Mouse (Mus musculus): ENCODE results near the gene Psma4. TPM values are rescaled to one million over a fixed set of nuclear protein-coding genes. Genes with fewer than 3 reads are reported as not detected.

Psma4 gene
- total and polyA plus RNA-seq, 3 experiments: 264 to 662 (median 407) TPM

- Histone ChIP-seq H3K36me3 (replicated peaks in 1 of 2; ENCODE audit: control insufficient read depth in 1 of 2, insufficient read depth in 1 of 2, low read length in 1 of 2) (peaks cover 18 to 67% of the 10 kb centered on the region in 2 experiments), H3K4me2 (ENCODE audit: insufficient read depth, low read depth, poor library complexity, severe bottlenecking) (no peak overlapping the region), H3K27ac (ENCODE audit: insufficient read depth, low read depth) (no peak overlapping the region), H3K79me2 (replicated peaks; ENCODE audit: control insufficient read depth, extremely low read depth, insufficient read depth, poor library complexity, severe bottlenecking) (no peaks in the 10 kb centered on the region), H3K4me1 (ENCODE audit: control insufficient read depth in 1 of 2, insufficient read depth in 2 of 2) (no peaks in the 10 kb centered on the region), H3K9me3 (replicated peaks; ENCODE audit: low read length) (no peaks in the 10 kb centered on the region), H3K4me3 (replicated peaks in 1 of 3; ENCODE audit: low read depth in 2 of 3, low read length in 2 of 3, poor library complexity in 1 of 3) (no peak overlapping the region), H3K27me3 (replicated peaks) (no peaks in the 10 kb centered on the region), H3K9ac (ENCODE audit: insufficient read depth, low read depth) (no peak overlapping the region)
- in situ Hi-C loops (cut with MboI; ENCODE audit: low pct_ligation_motif_present, low pct_unique_long_range_greater_than_20kb, low sequenced_read_pairs): no loop called here
- TF ChIP-seq UBTF (IDR thresholded peaks at IDR 0.05; ENCODE audit: low read depth, low read length) (no peak), KAT2A (IDR thresholded peaks at IDR 0.05; ENCODE audit: insufficient replicate concordance, low read length) (no peak), MXI1 (IDR thresholded peaks at IDR 0.05; ENCODE audit: low read depth, low read length) (no peak), MAFK (IDR thresholded peaks at IDR 0.05; ENCODE audit: insufficient replicate concordance, low read length) (no peak), POLR2A (IDR thresholded peaks at IDR 0.05; ENCODE audit: low read depth, low read length) (no peak), E2F4 (IDR thresholded peaks at IDR 0.05; ENCODE audit: insufficient replicate concordance, low read depth, low read length) (no peak), EP300 (IDR thresholded peaks at IDR 0.05; ENCODE audit: low read length) (no peak), TBP (conservative IDR thresholded peaks at IDR 0.05; ENCODE audit: low read depth, low read length) (no peak), GABPA (IDR thresholded peaks at IDR 0.05; ENCODE audit: insufficient replicate concordance, low read depth, low read length) (no peak), ZMIZ1 (IDR thresholded peaks at IDR 0.05; ENCODE audit: low read depth, low read length) (no peak), MAZ (IDR thresholded peaks at IDR 0.05; ENCODE audit: low read depth, low read length) (no peak), JUND (conservative IDR thresholded peaks at IDR 0.05; ENCODE audit: low read depth, low read length) (no peak), ETS1 (conservative IDR thresholded peaks at IDR 0.05; ENCODE audit: low read depth, low read length) (no peak), RAD21 (IDR thresholded peaks at IDR 0.05; ENCODE audit: low read depth, low read length) (no peak), PAX5 (IDR thresholded peaks at IDR 0.05; ENCODE audit: low read length) (no peak), HCFC1 (IDR thresholded peaks at IDR 0.05; ENCODE audit: low read depth, low read length) (no peak), SIN3A (IDR thresholded peaks at IDR 0.05; ENCODE audit: low read length) (no peak), USF1 (IDR thresholded peaks at IDR 0.05; ENCODE audit: low read depth, low read length) (no peak), CHD2 (IDR thresholded peaks at IDR 0.05; ENCODE audit: low read length) (no peak)
- no peak for DNase-seq (ENCODE audit: extremely low read depth)
- dilution Hi-C loops (cut with MboI; ENCODE audit: extremely low pct_ligation_motif_present, extremely low pct_unique_long_range_greater_than_20kb, low sequenced_read_pairs): no loop called here
Observed at GRCm38 (mm10) chr9:54909446-54909845, 41.1 kb upstream of the Psma4 start.

GRCm38 (mm10) chr9:54915576-54915975 lies 35.0 kb upstream of the Psma4 start:
- in situ Hi-C loops (cut with MboI; ENCODE audit: low pct_ligation_motif_present, low pct_unique_long_range_greater_than_20kb, low sequenced_read_pairs): no loop called here
- no peak overlapping the region for H3K9ac ChIP-seq (ENCODE audit: insufficient read depth, low read depth)
- no peaks in the 10 kb centered on the region for H3K27me3 ChIP-seq (replicated peaks)
- dilution Hi-C loops (cut with MboI; ENCODE audit: extremely low pct_ligation_motif_present, extremely low pct_unique_long_range_greater_than_20kb, low sequenced_read_pairs): no loop called here
- no peaks in the 10 kb centered on the region for H3K79me2 ChIP-seq (replicated peaks; ENCODE audit: control insufficient read depth, extremely low read depth, insufficient read depth, poor library complexity, severe bottlenecking)
- H3K4me3 ChIP-seq (replicated peaks in 1 of 3; ENCODE audit: low read depth in 2 of 3, low read length in 2 of 3, poor library complexity in 1 of 3): no peak overlapping the region
- H3K9me3 ChIP-seq (replicated peaks; ENCODE audit: low read length): peaks cover 6% of the 10 kb centered on the region
- TF ChIP-seq MAZ (IDR thresholded peaks at IDR 0.05; ENCODE audit: low read depth, low read length) (no peak), HCFC1 (IDR thresholded peaks at IDR 0.05; ENCODE audit: low read depth, low read length) (no peak), MYC (IDR thresholded peaks at IDR 0.05; ENCODE audit: low read depth, low read length) (no peak), JUND (conservative IDR thresholded peaks at IDR 0.05; ENCODE audit: low read depth, low read length) (no peak), BHLHE40 (IDR thresholded peaks at IDR 0.05; ENCODE audit: low read depth, low read length) (no peak), GABPA (IDR thresholded peaks at IDR 0.05; ENCODE audit: insufficient replicate concordance, low read depth, low read length) (no peak)
- DNase-seq (ENCODE audit: extremely low read depth): no peak
- H3K4me1 ChIP-seq (ENCODE audit: control insufficient read depth in 1 of 2, insufficient read depth in 2 of 2): no peaks in the 10 kb centered on the region; a peak in 1 of 4 replicates
- H3K4me2 ChIP-seq (ENCODE audit: insufficient read depth, low read depth, poor library complexity, severe bottlenecking): no peak overlapping the region
- H3K36me3 ChIP-seq (replicated peaks in 1 of 2; ENCODE audit: control insufficient read depth in 1 of 2, insufficient read depth in 1 of 2, low read length in 1 of 2): peaks cover 0 to 13% of the 10 kb centered on the region in 2 experiments
- H3K27ac ChIP-seq (ENCODE audit: insufficient read depth, low read depth): no peak overlapping the region

Data from CH12.LX (cell line).